Mouse (Mus musculus) heart, adult 2 months (tissue): ENCODE results near the gene Wars2.

Experiments used
- CTCF ChIP-seq: fragments of 200-600 bp; IDR thresholded peaks from 2 replicates; pipeline ENCODE4 v1.8.1; 2022; ENCODE audit warnings: antibody characterized with exemption, mild to moderate bottlenecking, moderate library complexity
- EP300 ChIP-seq: fragments of 200-500 bp; IDR thresholded peaks from 2 replicates; pipeline ENCODE4 v1.6.1; 2011; ENCODE audit warnings: low read depth, low read length, control low read depth; ENCODE audit not compliant: insufficient read depth
- POLR2A ChIP-seq: fragments of 200-500 bp; IDR thresholded peaks from 2 replicates; pipeline ENCODE4 v1.6.1; 2011; ENCODE audit warnings: mild to moderate bottlenecking, low read depth, low read length, control low read depth; ENCODE audit not compliant: insufficient read depth

DNA sequence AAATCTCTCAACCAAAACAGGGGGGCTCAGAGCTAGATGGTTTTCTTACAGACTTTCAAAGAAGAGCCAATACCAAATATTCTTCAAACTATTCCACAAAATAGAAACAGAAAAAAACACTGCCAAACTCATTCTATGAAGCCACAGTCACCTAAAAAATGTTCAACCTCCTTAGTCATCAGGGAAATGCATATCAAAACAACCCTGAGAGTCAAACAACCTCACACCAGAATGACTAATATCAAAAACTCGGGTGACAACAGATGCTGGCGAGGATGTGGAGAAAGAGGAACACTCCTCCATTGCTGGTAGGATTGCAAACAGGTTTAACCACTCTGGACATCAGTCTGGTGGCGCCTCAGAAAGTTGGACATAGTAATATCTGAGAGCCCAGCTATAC, 44.1 kb upstream of the Wars2 start:
- TF ChIP-seq CTCF (no peak), POLR2A (no peak), EP300 (no peak)
